Mouse (Mus musculus) bone marrow, adult 2 months (tissue): ENCODE results near the gene Mettl26. TPM values are rescaled to one million over a fixed set of nuclear protein-coding genes. Genes with fewer than 3 reads are reported as not detected.
A peak's percentile ranks its signal among the peaks of the same experiment; 100 is the strongest.

Source experiments
- H3K27ac ChIP-seq: fragments of 200-500 bp; 2 replicates; pipeline ENCODE4 v1.5.1; 2012; ENCODE audit warnings: low read depth, mild to moderate bottlenecking, control low read depth, inconsistent platforms, low read length; ENCODE audit not compliant: control insufficient read depth, poor library complexity, insufficient read depth
- H3K4me1 ChIP-seq: fragments of 200-500 bp; 2 replicates; pipeline ENCODE4 v1.6.1; 2011; ENCODE audit warnings: low read length; ENCODE audit not compliant: control insufficient read depth, insufficient read depth
- H3K4me3 ChIP-seq: fragments of 200-500 bp; replicated peaks from 2 replicates; pipeline ENCODE3; 2011; ENCODE audit warnings: mild to moderate bottlenecking, low read depth, low read length, control low read depth; ENCODE audit not compliant: control insufficient read depth
- CTCF ChIP-seq: fragments of 200-500 bp; IDR thresholded peaks from 2 replicates; pipeline ENCODE4 v1.5.1; 2011; ENCODE audit warnings: low read length, control low read depth; ENCODE audit not compliant: control insufficient read depth, insufficient read depth
- POLR2A ChIP-seq: fragments of 200-500 bp; IDR thresholded peaks from 2 replicates; pipeline ENCODE4 v1.6.1; 2011; ENCODE audit warnings: low read depth, mild to moderate bottlenecking, control low read depth, low read length, borderline replicate concordance; ENCODE audit not compliant: control insufficient read depth
- WGBS: fragments of 180-500 bp; shearing (Covaris S2); methylation state at CpG from one replicate; pipeline ENCODE4 v1.1.7; 2018; 5-methylcytosine and 5-hydroxymethylcytosine counted together
- polyA plus RNA-seq: library from polyadenylated mRNA; stranded (reverse); fragments of >200 nt; gene quantifications from 2 replicates; pipeline ENCODE4 v1.2.4, GENCODE M21; 2011; ENCODE audit warnings: low replicate concordance; ENCODE audit not compliant: missing spikeins, insufficient read depth, insufficient read length

The Mettl26 gene
- polyA plus RNA-seq, 1 experiment, result 30.0 TPM

GRCm38 (mm10) chr17:25880196-25880910 lies 5.5 kb downstream of the Mettl26 start, which contains the start of gene Wfikkn1:
TSS of gene Wfikkn1 (minus strand) at chr17:25880858.
- H3K4me3 ChIP-seq, result no peak within 1 kb of the TSS
- WGBS, result 71% methylated on average over 5 of the region's 5 CpGs
- peaks cover 5% of the 10 kb centered on the region for H3K4me1 ChIP-seq
- no peak within 1 kb of the TSS for H3K27ac ChIP-seq
- no peak for TF ChIP-seq POLR2A
- no peak for TF ChIP-seq CTCF

- Histone ChIP-seq H3K4me1 (peaks cover 2% of the 10 kb centered on the region; the same call in 1 of the 2 replicates), H3K4me3 (no peak overlapping the region), H3K27ac (no peak overlapping the region)
- WGBS, result 68% methylated on average over 5 of the region's 5 CpGs
- no peak for TF ChIP-seq CTCF
- no peak for TF ChIP-seq POLR2A
These were observed 6.2 kb downstream of the Mettl26 start for GRCm38 (mm10) chr17:25880913-25881641.

- 87% methylated on average over 4 of the region's 4 CpGs for WGBS
- no peak for TF ChIP-seq CTCF
- no peak for TF ChIP-seq POLR2A
- H3K27ac ChIP-seq, result no peak overlapping the region
- no peaks in the 10 kb centered on the region for H3K4me1 ChIP-seq
- H3K4me3 ChIP-seq, result no peak overlapping the region
These were observed 6.8 kb downstream of the Mettl26 start for GRCm38 (mm10) chr17:25881691-25882090.

- WGBS, result 72% methylated on average over 5 of the region's 5 CpGs
- H3K4me1 ChIP-seq, result no peaks in the 10 kb centered on the region
- TF ChIP-seq POLR2A (no peak), CTCF (no peak)
- H3K4me3 ChIP-seq, result no peak overlapping the region
- H3K27ac ChIP-seq, result no peak overlapping the region
These were observed 7.4 kb downstream of the Mettl26 start for GRCm38 (mm10) chr17:25882306-25882705.

GRCm38 (mm10) chr17:25883268-25883667 lies 8.4 kb downstream of the Mettl26 start:
- Histone ChIP-seq H3K27ac (no peak overlapping the region), H3K4me3 (no peak overlapping the region), H3K4me1 (no peaks in the 10 kb centered on the region)
- 92% methylated on average over 8 of the region's 8 CpGs for WGBS
- TF ChIP-seq CTCF (no peak), POLR2A (no peak)

GRCm38 (mm10) chr17:25883824-25884223 lies 8.9 kb downstream of the Mettl26 start:
- TF ChIP-seq POLR2A, result no peak
- no peak for TF ChIP-seq CTCF
- H3K4me3 ChIP-seq, result no peak overlapping the region
- H3K27ac ChIP-seq, result no peak overlapping the region
- H3K4me1 ChIP-seq, result no peaks in the 10 kb centered on the region
- 91% methylated on average over 3 of the region's 3 CpGs for WGBS

GRCm38 (mm10) chr17:25885636-25886035 lies 10.8 kb downstream of the Mettl26 start:
- no peaks in the 10 kb centered on the region for H3K4me1 ChIP-seq
- WGBS, result 64% methylated on average over 4 of the region's 4 CpGs
- no peak overlapping the region for H3K27ac ChIP-seq
- no peak for TF ChIP-seq POLR2A
- TF ChIP-seq CTCF, result 0 out of 2 replicates have a peak, but pooled peaks have one; percentile 29
- H3K4me3 ChIP-seq, result no peak overlapping the region

- no peak for TF ChIP-seq CTCF
- TF ChIP-seq POLR2A, result no peak
- no peak overlapping the region for H3K27ac ChIP-seq
- H3K4me3 ChIP-seq, result no peak overlapping the region
- no peaks in the 10 kb centered on the region for H3K4me1 ChIP-seq
These were observed 11.9 kb downstream of the Mettl26 start for GRCm38 (mm10) chr17:25886806-25887205.
